In the genomic region with DNA sequence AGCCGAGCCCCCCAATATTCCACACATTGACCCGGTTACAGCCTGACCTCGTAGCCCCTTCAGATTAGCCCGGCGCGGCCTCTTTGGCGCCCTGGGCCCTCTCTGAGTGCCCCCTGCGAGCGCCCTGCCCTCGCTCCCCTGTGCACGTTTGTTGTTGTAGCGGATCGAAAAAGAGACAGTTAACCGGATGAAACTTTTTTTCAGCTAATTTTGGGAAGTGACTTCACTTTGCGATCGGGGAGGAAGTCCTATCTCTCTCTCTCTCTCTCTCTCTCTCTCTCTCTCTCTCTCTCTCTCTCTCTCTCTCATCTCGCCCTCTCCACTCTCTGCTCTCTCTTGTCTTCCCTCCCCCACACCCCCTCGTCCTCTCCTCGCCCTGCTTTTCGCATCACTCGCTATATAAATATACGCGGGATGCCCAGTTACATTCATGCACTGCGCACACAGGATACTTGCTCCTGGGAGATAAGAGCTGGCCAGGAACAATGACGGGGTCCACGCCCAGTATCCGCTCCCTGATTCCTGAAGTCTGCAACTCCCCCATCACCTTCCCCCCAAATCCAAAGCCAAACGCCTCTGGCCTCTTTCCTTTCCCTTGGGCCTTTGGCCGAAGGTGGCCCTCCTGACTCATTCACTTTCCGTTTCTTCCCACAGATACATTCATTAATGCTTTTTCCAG, we compare ENCODE assay signal across 8 mouse cellular contexts. TPM values are rescaled to one million over a fixed set of nuclear protein-coding genes. Genes with fewer than 3 reads are reported as not detected.
A peak's percentile ranks its signal among the peaks of the same experiment; 100 is the strongest.
DNase-seq lines count a peak whose midpoint lies in the region; ATAC-seq and TF ChIP-seq lines count a peak whose summit lies in the region.

No protein-coding gene starts in this region.

- no peaks in the 10 kb centered on the region for H3K9me3 ChIP-seq in intestine, embryonic 16.5 days (ENCODE audit: control insufficient read depth, low read length)
- no peaks in the 10 kb centered on the region for H3K9me3 ChIP-seq in lung, embryonic 14.5 days (ENCODE audit: low read depth, low read length)
- no peaks in the 10 kb centered on the region for H3K9me3 ChIP-seq in neural tube, embryonic 15.5 days (replicated peaks)

- no peak for TF ChIP-seq CTCF in lung, embryonic 14.5 days (IDR thresholded peaks at IDR 0.05; ENCODE audit: low read depth)

- H3K4me3 ChIP-seq in intestine, embryonic 16.5 days (ENCODE audit: low read length) = peak overlapping the region; percentile 69
- H3K4me3 ChIP-seq in lung, embryonic 14.5 days (ENCODE audit: low read depth, low read length) = peak overlapping the region; percentile 78
- peak overlapping the region; percentile 53 for H3K4me3 ChIP-seq in neural tube, embryonic 15.5 days (replicated peaks)

- H3K4me1 ChIP-seq in intestine, embryonic 16.5 days (ENCODE audit: control insufficient read depth, insufficient read depth, low read length) = peaks cover 24% of the 10 kb centered on the region
- H3K4me1 ChIP-seq in lung, embryonic 14.5 days (ENCODE audit: insufficient read depth) = peaks cover 34% of the 10 kb centered on the region
- H3K4me1 ChIP-seq in neural tube, embryonic 15.5 days = peaks cover 50% of the 10 kb centered on the region

- H3K27ac ChIP-seq in intestine, embryonic 16.5 days (ENCODE audit: low read length) = peak overlapping the region; percentile 79
- H3K27ac ChIP-seq in lung, embryonic 14.5 days (ENCODE audit: low read depth) = peak overlapping the region; percentile 93
- peak overlapping the region; percentile 60 for H3K27ac ChIP-seq in neural tube, embryonic 15.5 days (replicated peaks)

- H3K36me3 ChIP-seq in intestine, embryonic 16.5 days (ENCODE audit: control insufficient read depth, insufficient read depth, low read length) = no peaks in the 10 kb centered on the region
- no peaks in the 10 kb centered on the region for H3K36me3 ChIP-seq in lung, embryonic 14.5 days (ENCODE audit: insufficient read depth)
- H3K36me3 ChIP-seq in neural tube, embryonic 15.5 days = no peaks in the 10 kb centered on the region

- H3K4me2 ChIP-seq in intestine, embryonic 16.5 days (ENCODE audit: low read depth, low read length) = peak overlapping the region; percentile 91
- H3K4me2 ChIP-seq in lung, embryonic 14.5 days = peak overlapping the region; percentile 97
- peak overlapping the region; percentile 93 for H3K4me2 ChIP-seq in neural tube, embryonic 15.5 days

- 0 out of 2 replicates have a peak, but pooled peaks have one; percentile 29 for ATAC-seq in intestine, embryonic 16.5 days
- peak; percentile 38; the same call in 1 of the 2 replicates for ATAC-seq in lung, embryonic 14.5 days (ENCODE audit: insufficient read depth)
- ATAC-seq in neural tube, embryonic 15.5 days (ENCODE audit: low FRiP score) = no peak

- WGBS in intestine, embryonic 16.5 days = under 1% methylated on average over 30 of the region's 30 CpGs
- whole genome bisulfite sequencing in lung, embryonic 14.5 days = under 1% methylated on average over 30 of the region's 30 CpGs
- WGBS in neural tube, embryonic 15.5 days = 0% methylated on average over 29 of the region's 30 CpGs

- H3K27me3 ChIP-seq in intestine, embryonic 16.5 days (replicated peaks; ENCODE audit: control insufficient read depth, insufficient read depth, low read length) = peaks cover 29% of the 10 kb centered on the region
- H3K27me3 ChIP-seq in lung, embryonic 14.5 days (ENCODE audit: insufficient read depth, low read length) = peaks cover 42% of the 10 kb centered on the region
- peaks cover 70% of the 10 kb centered on the region for H3K27me3 ChIP-seq in neural tube, embryonic 15.5 days (replicated peaks)

- peak overlapping the region; percentile 76 for H3K9ac ChIP-seq in intestine, embryonic 16.5 days (ENCODE audit: low read depth, low read length)
- H3K9ac ChIP-seq in lung, embryonic 14.5 days = peak overlapping the region; percentile 91
- peak overlapping the region; percentile 49 for H3K9ac ChIP-seq in neural tube, embryonic 15.5 days (replicated peaks)

- peak; percentile 82 for DNase-seq in CD4-positive helper T cell, adult 2 months (ENCODE audit: low read depth, low spot score)
- peak; percentile 42 for DNase-seq in ZHBTc4 (ENCODE audit: low read depth, low spot score)
- peak; percentile 99 for DNase-seq in heart, adult 11 months
- DNase-seq in lung, embryonic 14.5 days = peak; percentile 73
- no peak for DNase-seq in frontal cortex, postnatal 14 days (ENCODE audit: low spot score in 2 of 2)
- no peak for DNase-seq in layer of hippocampus, adult 18-20 months (ENCODE audit: low spot score in 2 of 2)

RNA-seq across cellular contexts. Expression of a gene that starts 1.3 kb away (rescaled TPM):
- 10.1 and 10.3 TPM in 2 replicates for polyA plus RNA-seq in intestine, embryonic 16.5 days (2015; fragmentation: Nextera tagmentation; extraction: Ambion mirVana)
- polyA plus RNA-seq in lung, embryonic 14.5 days (2014; fragmentation: Nextera tagmentation; extraction: Ambion mirVana) = 35.7 and 37.8 TPM in 2 replicates
- 7.9 and 12.5 TPM in 2 replicates for polyA plus RNA-seq in neural tube, embryonic 15.5 days (2015; fragmentation: Nextera tagmentation; extraction: Ambion mirVana)
- total RNA-seq in layer of hippocampus, adult 18-20 months (2021) = 1 to 10 TPM; 4.1 to 5.4 TPM

Comparison
In these comparisons a context has a peak if more than half of its experiments do, and no peak if none do; other contexts are left out.
1. DNase-seq: peak in CD4-positive helper T cell, adult 2 months (single experiment), ZHBTc4 (single experiment), heart, adult 11 months (single experiment) and lung, embryonic 14.5 days (single experiment); none in frontal cortex, postnatal 14 days (0 of 2) and layer of hippocampus, adult 18-20 months (0 of 2).
2. Peak in every context shown above with its lines, with median percentiles within 50 percentile points of each other: H3K27ac ChIP-seq, H3K4me2 ChIP-seq, H3K4me3 ChIP-seq and H3K9ac ChIP-seq.